Mouse (Mus musculus) heart, postnatal 25 days (tissue): ENCODE results near the gene 1700069L16Rik. TPM values are rescaled to one million over a fixed set of nuclear protein-coding genes. Genes with fewer than 3 reads are reported as not detected.
A peak's percentile ranks its signal among the peaks of the same experiment; 100 is the strongest.

Experiments
- DNase-seq: peaks from one replicate; pipeline ENCODE4 v3.0.0; 2022; ENCODE audit warnings: low spot score
- intact Hi-C: fragments of 180-260 bp; cut with DNase I; formaldehyde crosslinking; loops from one replicate; pipeline ENCODE4 v1.15.1; 2025
- total RNA-seq, 2 experiments: library from RNA; stranded (reverse); gene quantifications; 2 replicates each; pipeline ENCODE4 v1.2.3; 2021

1700069L16Rik gene
- total RNA-seq, 2 experiments from 2014 or later = not detected

- no peak for DNase-seq
- intact Hi-C loops = loop anchor here (5.0 kb wide), 1 partner anchor 48 kb away; the partner anchor contains the start of gene Cmklr1
Measured at GRCm38 (mm10) chr5:113700388-113701023, 24.1 kb downstream of the 1700069L16Rik start.

GRCm38 (mm10) chr5:113694415-113694814, 30.2 kb downstream of the 1700069L16Rik start:
- intact Hi-C loops = no loop called here
- DNase-seq = no peak

- no peak for DNase-seq
- intact Hi-C loops = no loop called here
Measured at GRCm38 (mm10) chr5:113694000-113694399, 30.6 kb downstream of the 1700069L16Rik start.

GRCm38 (mm10) chr5:113693196-113693755, 31.3 kb downstream of the 1700069L16Rik start:
- no peak for DNase-seq
- intact Hi-C loops = no loop called here

- intact Hi-C loops = no loop called here
- DNase-seq = no peak
Measured at GRCm38 (mm10) chr5:113690866-113691265, 33.7 kb downstream of the 1700069L16Rik start.

GRCm38 (mm10) chr5:113690069-113690548, 34.5 kb downstream of the 1700069L16Rik start:
- intact Hi-C loops = no loop called here
- DNase-seq = no peak

GRCm38 (mm10) chr5:113687514-113687913, 37.1 kb downstream of the 1700069L16Rik start:
- intact Hi-C loops = no loop called here
- DNase-seq = no peak

GRCm38 (mm10) chr5:113685471-113685870, 39.1 kb downstream of the 1700069L16Rik start:
- DNase-seq = no peak
- intact Hi-C loops = no loop called here

- DNase-seq = no peak
- intact Hi-C loops = no loop called here
Measured at GRCm38 (mm10) chr5:113683246-113683645, 41.3 kb downstream of the 1700069L16Rik start.

- intact Hi-C loops = no loop called here
- no peak for DNase-seq
Measured at GRCm38 (mm10) chr5:113682472-113682871, 42.1 kb downstream of the 1700069L16Rik start.

- no peak for DNase-seq
- intact Hi-C loops = no loop called here
Measured at GRCm38 (mm10) chr5:113681219-113681618, 43.4 kb downstream of the 1700069L16Rik start.

GRCm38 (mm10) chr5:113679509-113679908, 45.1 kb downstream of the 1700069L16Rik start:
- intact Hi-C loops = no loop called here
- DNase-seq = no peak

- DNase-seq = no peak
- intact Hi-C loops = no loop called here
Measured at GRCm38 (mm10) chr5:113678743-113679452, 45.7 kb downstream of the 1700069L16Rik start.

- intact Hi-C loops = no loop called here
- no peak for DNase-seq
Measured at GRCm38 (mm10) chr5:113677541-113677940, 47.0 kb downstream of the 1700069L16Rik start.

- no peak for DNase-seq
- intact Hi-C loops = no loop called here
Measured at GRCm38 (mm10) chr5:113674851-113675250, 49.7 kb downstream of the 1700069L16Rik start.

GRCm38 (mm10) chr5:113672456-113672855, 52.1 kb downstream of the 1700069L16Rik start:
- peak; percentile 73 for DNase-seq
- intact Hi-C loops = no loop called here

GRCm38 (mm10) chr5:113670597-113670996, 54.0 kb downstream of the 1700069L16Rik start:
- intact Hi-C loops = no loop called here
- no peak for DNase-seq

GRCm38 (mm10) chr5:113670110-113670509, 54.5 kb downstream of the 1700069L16Rik start:
- no peak for DNase-seq
- intact Hi-C loops = no loop called here

- no peak for DNase-seq
- intact Hi-C loops = no loop called here
Measured at GRCm38 (mm10) chr5:113664629-113665195, 59.9 kb downstream of the 1700069L16Rik start.

- DNase-seq = no peak
- intact Hi-C loops = no loop called here
Measured at GRCm38 (mm10) chr5:113664127-113664526, 60.4 kb downstream of the 1700069L16Rik start.

- peak; percentile 82 for DNase-seq
Measured at GRCm38 (mm10) chr5:113660872-113661271, 63.7 kb downstream of the 1700069L16Rik start.

More at GRCm38 (mm10) chr5:113660872-113661271, 63.7 kb downstream of the 1700069L16Rik start:
- intact Hi-C loops = no loop called here
